Mouse (Mus musculus): ENCODE measurements at regions not wholly inside any gene's neighbourhood (a gene's known extent, or its start where the extent isn't known, plus 50 kb on each side); places are given as distances from the start of the nearest gene placed in this dataset.

GRCm38 (mm10) chr1:128535537-128536150 lies 56.4 kb downstream of the Cxcr4 start:
- ATAC-seq (ENCODE audit: low FRiP score) = no peak
- no peak for DNase-seq (ENCODE audit: low spot score)
- H3K4me3 ChIP-seq (replicated peaks; ENCODE audit: low read length) = no peak overlapping the region
- 63% methylated on average over 10 of the region's 10 CpGs for WGBS
- no peaks in the 10 kb centered on the region for H3K9me3 ChIP-seq (ENCODE audit: control insufficient read depth, low read length)
- H3K4me2 ChIP-seq (replicated peaks) = no peak overlapping the region
- no peak overlapping the region for H3K27ac ChIP-seq
- H3K27me3 ChIP-seq (ENCODE audit: control insufficient read depth, insufficient read depth, low read length) = no peaks in the 10 kb centered on the region
- H3K4me1 ChIP-seq (replicated peaks; ENCODE audit: control insufficient read depth, insufficient read depth, low read length) = peaks cover 17% of the 10 kb centered on the region
- no peak overlapping the region for H3K9ac ChIP-seq
- H3K36me3 ChIP-seq (replicated peaks; ENCODE audit: control insufficient read depth, insufficient read depth) = no peaks in the 10 kb centered on the region

DNA sequence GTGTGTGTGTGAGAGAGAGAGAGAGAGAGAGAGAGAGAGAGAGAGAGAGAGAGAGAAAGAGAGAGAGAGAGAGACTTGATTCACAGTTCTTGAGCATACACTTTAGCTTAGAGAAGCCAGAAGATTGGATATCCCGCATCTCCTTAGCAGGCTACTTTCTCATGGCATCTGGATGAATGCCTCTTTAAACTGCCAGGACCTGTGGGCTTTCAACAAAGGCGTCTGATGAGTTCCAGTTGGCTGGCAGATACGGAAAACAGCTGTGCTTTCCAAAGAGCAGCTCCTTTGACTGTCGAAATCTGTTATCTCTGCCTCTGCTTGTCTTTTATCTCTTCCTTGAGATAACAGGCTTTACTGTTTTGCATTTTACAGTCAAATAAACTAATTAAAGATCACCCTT lies 59.5 kb downstream of the Cxcr4 start:
- H3K9ac ChIP-seq = no peak overlapping the region
- no peak for ATAC-seq (ENCODE audit: low FRiP score)

DNA sequence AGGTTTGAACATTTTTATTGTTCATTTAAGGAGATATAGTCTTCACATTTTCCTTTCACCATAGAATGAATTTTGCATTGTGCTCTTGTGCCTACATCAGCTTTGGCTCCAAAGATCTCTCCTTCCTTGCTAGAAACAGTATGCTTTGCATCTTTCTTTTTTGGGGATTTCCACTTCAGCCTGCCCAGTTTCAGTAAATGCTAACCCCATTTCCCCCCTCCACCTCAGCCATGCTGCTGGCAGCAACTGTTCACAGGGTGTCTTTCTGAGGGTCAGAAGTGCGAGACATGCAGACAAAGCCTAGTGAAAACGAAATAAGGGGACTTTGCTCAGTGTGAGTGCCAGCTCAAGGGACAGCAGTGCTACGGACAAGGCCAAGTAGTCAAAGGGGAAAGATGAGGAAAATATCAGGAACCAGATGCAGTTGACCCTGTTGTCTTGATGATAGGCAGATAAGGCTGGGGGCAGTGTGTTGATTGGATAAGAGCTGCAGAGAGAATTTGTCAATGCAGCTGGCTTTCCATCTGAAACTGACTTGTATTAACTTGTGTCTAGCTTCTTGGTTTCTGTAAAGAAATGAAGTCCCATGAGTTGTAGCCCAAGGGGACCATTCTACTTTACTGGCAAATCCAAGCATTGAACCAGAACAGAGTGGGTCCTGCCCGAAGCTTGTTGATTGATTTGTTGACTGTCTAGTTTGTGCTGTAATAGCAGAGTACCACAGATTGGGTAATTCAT lies 62.1 kb downstream of the Cxcr4 start:
- Histone ChIP-seq H3K27me3 (ENCODE audit: control insufficient read depth, insufficient read depth, low read length) (no peaks in the 10 kb centered on the region), H3K4me2 (replicated peaks) (no peak overlapping the region), H3K36me3 (replicated peaks; ENCODE audit: control insufficient read depth, insufficient read depth) (no peaks in the 10 kb centered on the region), H3K9ac (no peak overlapping the region), H3K4me1 (replicated peaks; ENCODE audit: control insufficient read depth, insufficient read depth, low read length) (0 out of 2 replicates have a peak, but pooled peaks cover 5% of the 10 kb centered on the region), H3K9me3 (ENCODE audit: control insufficient read depth, low read length) (no peaks in the 10 kb centered on the region), H3K27ac (no peak overlapping the region), H3K4me3 (replicated peaks; ENCODE audit: low read length) (no peak overlapping the region)
- DNase-seq (ENCODE audit: low spot score) (no peak), ATAC-seq (ENCODE audit: low FRiP score) (no peak)
- WGBS = 80% methylated on average over 4 of the region's 4 CpGs

More for the DNA sequence above, 59.5 kb downstream of the Cxcr4 start:
- Histone ChIP-seq H3K4me2 (replicated peaks) (no peak overlapping the region), H3K27me3 (ENCODE audit: control insufficient read depth, insufficient read depth, low read length) (no peaks in the 10 kb centered on the region), H3K27ac (no peak overlapping the region), H3K4me3 (replicated peaks; ENCODE audit: low read length) (no peak overlapping the region), H3K36me3 (replicated peaks; ENCODE audit: control insufficient read depth, insufficient read depth) (no peaks in the 10 kb centered on the region), H3K4me1 (replicated peaks; ENCODE audit: control insufficient read depth, insufficient read depth, low read length) (0 out of 2 replicates have a peak, but pooled peaks cover 5% of the 10 kb centered on the region), H3K9me3 (ENCODE audit: control insufficient read depth, low read length) (no peaks in the 10 kb centered on the region)
- WGBS = 5% methylated on average over 4 of the region's 4 CpGs
- no peak for DNase-seq (ENCODE audit: low spot score)

GRCm38 (mm10) chr1:128519234-128519633 lies 72.9 kb downstream of the Cxcr4 start:
- no peak overlapping the region for H3K27ac ChIP-seq
- H3K4me1 ChIP-seq (replicated peaks; ENCODE audit: control insufficient read depth, insufficient read depth, low read length) = no peaks in the 10 kb centered on the region
- no peak overlapping the region for H3K9ac ChIP-seq
- no peaks in the 10 kb centered on the region for H3K27me3 ChIP-seq (ENCODE audit: control insufficient read depth, insufficient read depth, low read length)
- ATAC-seq (ENCODE audit: low FRiP score) (no peak), DNase-seq (ENCODE audit: low spot score) (no peak)
- no peak overlapping the region for H3K4me3 ChIP-seq (replicated peaks; ENCODE audit: low read length)
- WGBS = 96% methylated on average over 4 of the region's 4 CpGs
- H3K4me2 ChIP-seq (replicated peaks) = no peak overlapping the region
- H3K9me3 ChIP-seq (ENCODE audit: control insufficient read depth, low read length) = no peaks in the 10 kb centered on the region
- no peaks in the 10 kb centered on the region for H3K36me3 ChIP-seq (replicated peaks; ENCODE audit: control insufficient read depth, insufficient read depth)

DNA sequence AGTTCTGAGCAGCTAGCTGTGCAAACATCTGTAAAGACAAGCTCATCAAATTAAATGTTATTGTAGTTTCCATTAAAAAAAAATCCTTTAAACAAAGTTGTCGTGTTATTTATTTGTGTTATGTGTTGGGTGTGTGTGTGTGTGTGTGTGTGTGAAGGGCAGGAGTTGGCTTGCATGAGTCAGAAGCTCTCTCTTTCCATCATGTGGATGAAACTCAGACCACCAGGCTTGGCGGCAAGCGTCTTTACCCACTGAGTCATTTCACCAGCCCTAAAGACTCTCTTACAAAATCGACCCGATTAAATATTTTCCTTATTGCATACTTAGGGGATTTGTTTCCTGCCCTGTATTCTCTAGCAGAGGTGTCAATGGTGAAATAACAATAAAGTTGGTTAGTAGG lies 73.6 kb downstream of the Cxcr4 start:
- DNase-seq (ENCODE audit: low spot score) = no peak
- no peak for ATAC-seq (ENCODE audit: low FRiP score)
- Histone ChIP-seq H3K36me3 (replicated peaks; ENCODE audit: control insufficient read depth, insufficient read depth) (no peaks in the 10 kb centered on the region), H3K27me3 (ENCODE audit: control insufficient read depth, insufficient read depth, low read length) (no peaks in the 10 kb centered on the region), H3K9ac (no peak overlapping the region), H3K4me2 (replicated peaks) (no peak overlapping the region), H3K4me1 (replicated peaks; ENCODE audit: control insufficient read depth, insufficient read depth, low read length) (no peaks in the 10 kb centered on the region), H3K27ac (no peak overlapping the region), H3K9me3 (ENCODE audit: control insufficient read depth, low read length) (no peaks in the 10 kb centered on the region), H3K4me3 (replicated peaks; ENCODE audit: low read length) (no peak overlapping the region)
- WGBS = 96% methylated on average over 5 of the region's 5 CpGs

- 94% methylated on average over 1 of the region's 1 CpGs for WGBS
- DNase-seq (ENCODE audit: low spot score) = no peak
- H3K4me3 ChIP-seq (replicated peaks; ENCODE audit: low read length) = no peak overlapping the region
- no peak overlapping the region for H3K27ac ChIP-seq
- H3K27me3 ChIP-seq (ENCODE audit: control insufficient read depth, insufficient read depth, low read length) = no peaks in the 10 kb centered on the region
- H3K9me3 ChIP-seq (ENCODE audit: control insufficient read depth, low read length) = no peaks in the 10 kb centered on the region
- H3K4me1 ChIP-seq (replicated peaks; ENCODE audit: control insufficient read depth, insufficient read depth, low read length) = no peaks in the 10 kb centered on the region
- no peaks in the 10 kb centered on the region for H3K36me3 ChIP-seq (replicated peaks; ENCODE audit: control insufficient read depth, insufficient read depth)
- H3K4me2 ChIP-seq (replicated peaks) = no peak overlapping the region
- no peak overlapping the region for H3K9ac ChIP-seq
- ATAC-seq (ENCODE audit: low FRiP score) = no peak
These were observed 74.7 kb downstream of the Cxcr4 start for GRCm38 (mm10) chr1:128517351-128517750.

GRCm38 (mm10) chr1:128514327-128514726 lies 77.8 kb downstream of the Cxcr4 start:
- 95% methylated on average over 1 of the region's 1 CpGs for WGBS
- no peak for ATAC-seq (ENCODE audit: low FRiP score)

GRCm38 (mm10) chr1:128513911-128514310 lies 78.2 kb downstream of the Cxcr4 start:
- WGBS = 87% methylated on average over 2 of the region's 2 CpGs
- H3K4me1 ChIP-seq (replicated peaks; ENCODE audit: control insufficient read depth, insufficient read depth, low read length) = no peaks in the 10 kb centered on the region
- H3K4me2 ChIP-seq (replicated peaks) = no peak overlapping the region
- H3K9ac ChIP-seq = no peak overlapping the region
- ATAC-seq (ENCODE audit: low FRiP score) (no peak), DNase-seq (ENCODE audit: low spot score) (no peak)
- no peaks in the 10 kb centered on the region for H3K36me3 ChIP-seq (replicated peaks; ENCODE audit: control insufficient read depth, insufficient read depth)
- H3K27ac ChIP-seq = no peak overlapping the region
- no peak overlapping the region for H3K4me3 ChIP-seq (replicated peaks; ENCODE audit: low read length)
- no peaks in the 10 kb centered on the region for H3K9me3 ChIP-seq (ENCODE audit: control insufficient read depth, low read length)
- no peaks in the 10 kb centered on the region for H3K27me3 ChIP-seq (ENCODE audit: control insufficient read depth, insufficient read depth, low read length)

More at GRCm38 (mm10) chr1:128514327-128514726, 77.8 kb downstream of the Cxcr4 start:
- Histone ChIP-seq H3K27me3 (ENCODE audit: control insufficient read depth, insufficient read depth, low read length) (no peaks in the 10 kb centered on the region), H3K4me2 (replicated peaks) (no peak overlapping the region), H3K9me3 (ENCODE audit: control insufficient read depth, low read length) (no peaks in the 10 kb centered on the region), H3K9ac (no peak overlapping the region), H3K27ac (no peak overlapping the region), H3K36me3 (replicated peaks; ENCODE audit: control insufficient read depth, insufficient read depth) (no peaks in the 10 kb centered on the region), H3K4me3 (replicated peaks; ENCODE audit: low read length) (no peak overlapping the region), H3K4me1 (replicated peaks; ENCODE audit: control insufficient read depth, insufficient read depth, low read length) (no peaks in the 10 kb centered on the region)
- no peak for DNase-seq (ENCODE audit: low spot score)

- no peaks in the 10 kb centered on the region for H3K9me3 ChIP-seq (ENCODE audit: control insufficient read depth, low read length)
- H3K4me1 ChIP-seq (replicated peaks; ENCODE audit: control insufficient read depth, insufficient read depth, low read length) = no peaks in the 10 kb centered on the region
- ATAC-seq (ENCODE audit: low FRiP score) = no peak
- H3K27ac ChIP-seq = no peak overlapping the region
- H3K36me3 ChIP-seq (replicated peaks; ENCODE audit: control insufficient read depth, insufficient read depth) = no peaks in the 10 kb centered on the region
- WGBS = 96% methylated on average over 4 of the region's 4 CpGs
- H3K9ac ChIP-seq = no peak overlapping the region
- DNase-seq (ENCODE audit: low spot score) = no peak
- H3K4me3 ChIP-seq (replicated peaks; ENCODE audit: low read length) = no peak overlapping the region
- H3K27me3 ChIP-seq (ENCODE audit: control insufficient read depth, insufficient read depth, low read length) = no peaks in the 10 kb centered on the region
- no peak overlapping the region for H3K4me2 ChIP-seq (replicated peaks)
These were observed 78.9 kb downstream of the Cxcr4 start for GRCm38 (mm10) chr1:128513153-128513552.
